Mouse (Mus musculus) testis, adult 2 months (tissue): ENCODE results near the gene Cox15.

ENCODE experiments used
- CTCF ChIP-seq: fragments of 200-500 bp; IDR thresholded peaks from 2 replicates; pipeline ENCODE4 v1.5.1; 2012; ENCODE audit warnings: low read depth, mild to moderate bottlenecking, inconsistent platforms, low read length, moderate library complexity; ENCODE audit not compliant: control insufficient read depth, insufficient read depth, insufficient replicate concordance
- POLR2A ChIP-seq: fragments of 200-500 bp; IDR thresholded peaks from 2 replicates; pipeline ENCODE4 v1.6.1; 2012; ENCODE audit warnings: low read depth, mild to moderate bottlenecking, inconsistent platforms, low read length, moderate library complexity; ENCODE audit not compliant: control insufficient read depth

DNA sequence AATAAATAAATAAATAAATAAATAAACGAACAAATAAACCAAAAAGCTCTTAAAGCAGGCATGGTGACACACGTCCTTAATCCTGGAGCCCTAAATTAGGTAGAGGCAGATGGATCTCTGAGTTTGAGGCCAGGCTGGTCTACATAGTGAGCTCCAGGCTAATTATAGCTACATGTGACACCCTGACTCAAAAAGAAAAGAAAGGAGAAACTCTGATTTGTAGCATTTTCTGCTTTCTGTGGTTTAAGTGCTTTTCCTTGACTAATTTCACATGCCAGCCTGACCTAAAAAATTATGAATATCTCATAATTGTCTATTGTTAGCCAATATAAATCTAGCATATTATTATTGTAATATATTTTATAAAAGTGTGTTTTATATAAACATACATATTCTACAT, 9.6 kb upstream of the Cox15 start:
- TF ChIP-seq CTCF (no peak), POLR2A (no peak)
